Mouse (Mus musculus): ENCODE results near the gene Ptrh2. TPM values are rescaled to one million over a fixed set of nuclear protein-coding genes. Genes with fewer than 3 reads are reported as not detected.

Gene Ptrh2
- total RNA-seq, 2 experiments from 2014 or later, result 6.3 to 6.5 TPM

DNA sequence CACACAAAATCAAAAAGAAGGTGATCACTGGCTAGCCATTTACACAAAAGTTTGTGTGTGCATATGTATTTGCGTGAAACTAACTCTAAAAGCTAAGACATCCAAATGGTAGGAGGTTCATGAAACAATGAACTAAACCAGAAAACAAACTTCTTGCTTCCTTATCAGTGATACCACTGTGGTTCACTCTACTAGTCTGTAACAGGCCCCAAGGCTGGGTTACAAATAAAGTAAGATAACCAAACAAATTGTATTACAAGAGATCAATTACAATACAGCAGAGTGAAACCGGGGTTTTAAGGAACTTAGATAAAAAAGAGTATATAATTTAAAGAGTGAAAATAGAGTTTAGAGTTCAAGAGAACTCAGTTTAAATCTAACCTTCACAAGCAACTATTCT lies 16.2 kb upstream of the Ptrh2 start:
- intact Hi-C loops (cut with DNase I), result no loop called here
- DNase-seq (ENCODE audit: low spot score), result no peak

DNA sequence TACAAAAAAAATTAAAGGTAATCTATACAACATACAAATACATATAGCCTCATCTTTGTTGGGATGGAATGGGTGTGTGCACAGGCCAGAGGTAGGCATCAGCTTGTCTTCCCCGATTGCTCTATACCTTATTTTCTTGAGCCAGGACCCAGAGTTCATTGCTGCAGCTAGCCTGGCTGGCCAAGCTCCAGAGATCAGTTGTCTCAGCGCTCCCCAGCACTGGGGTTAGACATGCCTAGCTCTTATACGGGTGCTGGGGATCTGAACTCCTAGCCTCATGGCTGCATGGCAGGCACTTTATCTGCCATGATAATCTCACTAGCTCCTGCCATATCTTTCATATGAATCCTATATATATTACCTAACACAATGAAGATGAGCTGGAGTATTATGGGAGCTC lies 15.6 kb upstream of the Ptrh2 start:
- DNase-seq (ENCODE audit: low spot score), result no peak
- intact Hi-C loops (cut with DNase I), result no loop called here

DNA sequence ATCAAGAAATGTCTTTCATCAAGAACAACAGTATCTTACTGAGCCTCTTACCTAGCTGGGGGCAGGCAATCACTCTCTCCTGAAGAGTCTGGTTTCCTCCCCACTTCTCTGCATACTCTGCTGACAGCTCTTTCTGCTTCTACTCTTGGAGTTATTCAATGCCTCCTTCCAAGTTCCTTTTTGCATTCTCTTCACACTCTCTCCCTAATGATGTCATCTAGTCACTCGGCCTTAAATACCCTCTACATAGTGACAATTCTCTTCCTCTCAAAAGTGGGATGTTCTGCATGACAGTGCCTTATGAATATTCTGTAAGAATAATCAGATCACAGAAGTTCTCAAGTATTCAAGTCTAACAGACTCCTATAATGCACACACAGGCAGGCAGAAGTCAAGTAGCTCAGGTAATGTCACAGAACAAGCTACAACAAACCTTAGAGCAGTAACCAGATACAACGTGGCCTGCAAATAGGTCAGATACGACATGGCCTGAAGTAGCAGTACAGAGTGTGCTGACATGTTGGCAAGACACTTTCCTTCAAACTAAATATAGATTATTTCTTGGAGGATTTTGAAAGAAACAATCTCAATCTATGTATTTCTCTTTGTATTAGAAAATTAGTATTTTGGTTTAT lies 12.6 kb upstream of the Ptrh2 start:
- intact Hi-C loops (cut with DNase I), result no loop called here
- no peak for DNase-seq (ENCODE audit: low spot score)

DNA sequence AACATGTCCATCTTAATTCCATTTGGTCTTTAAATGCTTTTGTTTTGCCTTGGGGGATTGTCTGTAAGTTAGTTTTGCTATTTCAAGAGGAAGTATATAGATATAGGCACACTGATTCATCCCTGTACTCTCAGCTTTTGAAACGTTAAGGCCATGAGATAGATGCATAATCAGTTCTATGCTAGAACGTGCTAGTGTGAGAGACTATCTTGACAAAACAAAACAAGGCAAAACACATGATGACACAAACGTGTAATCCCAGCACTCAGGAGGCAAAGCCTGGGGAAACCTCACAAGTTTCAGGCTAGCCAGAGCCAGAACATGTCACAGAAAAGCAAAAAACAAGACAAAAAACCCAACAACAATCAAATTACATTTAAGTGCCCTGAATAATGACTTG lies 11.0 kb upstream of the Ptrh2 start:
- intact Hi-C loops (cut with DNase I), result no loop called here
- no peak for DNase-seq (ENCODE audit: low spot score)

DNA sequence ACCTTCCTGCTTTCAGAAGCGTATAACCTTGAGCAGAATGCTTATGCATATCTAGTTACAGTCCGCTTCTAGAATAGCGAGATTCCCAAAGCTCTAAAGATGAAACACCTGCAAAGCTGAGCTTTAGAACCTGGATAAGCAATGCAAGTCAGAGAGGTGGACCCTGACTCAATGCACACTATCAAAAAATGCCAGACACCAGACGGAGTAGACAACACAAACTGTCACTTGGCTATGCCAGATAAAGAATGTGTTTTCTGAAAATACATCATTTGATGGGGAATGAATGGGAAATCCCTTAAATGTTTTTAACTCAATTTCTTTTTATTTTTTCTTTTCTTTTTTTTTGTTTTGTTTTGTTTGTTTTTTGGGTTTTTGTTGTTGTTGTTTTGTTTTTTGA lies 8.3 kb upstream of the Ptrh2 start:
- intact Hi-C loops (cut with DNase I), result no loop called here
- DNase-seq (ENCODE audit: low spot score), result no peak

DNA sequence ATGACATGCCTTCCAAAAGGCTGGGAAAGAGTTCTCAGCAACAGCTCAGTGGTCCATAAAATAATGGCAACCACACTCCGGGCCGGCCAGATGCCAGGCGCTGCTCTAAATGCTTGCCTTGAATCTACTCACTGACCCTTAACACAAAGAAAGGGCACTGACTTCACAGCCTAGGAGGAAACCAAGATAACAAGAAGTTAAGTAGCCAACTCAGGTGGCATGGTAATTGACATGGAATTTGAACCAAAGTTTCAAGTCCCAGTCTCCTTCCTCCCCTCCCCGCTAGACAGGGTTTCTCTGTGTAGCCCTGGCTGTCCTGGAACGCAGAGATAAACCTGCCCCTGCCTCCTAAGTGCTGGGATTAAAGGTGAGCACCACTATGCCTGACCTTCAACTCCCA lies 4.8 kb upstream of the Ptrh2 start:
- no peak for DNase-seq (ENCODE audit: low spot score)
- intact Hi-C loops (cut with DNase I), result no loop called here

DNA sequence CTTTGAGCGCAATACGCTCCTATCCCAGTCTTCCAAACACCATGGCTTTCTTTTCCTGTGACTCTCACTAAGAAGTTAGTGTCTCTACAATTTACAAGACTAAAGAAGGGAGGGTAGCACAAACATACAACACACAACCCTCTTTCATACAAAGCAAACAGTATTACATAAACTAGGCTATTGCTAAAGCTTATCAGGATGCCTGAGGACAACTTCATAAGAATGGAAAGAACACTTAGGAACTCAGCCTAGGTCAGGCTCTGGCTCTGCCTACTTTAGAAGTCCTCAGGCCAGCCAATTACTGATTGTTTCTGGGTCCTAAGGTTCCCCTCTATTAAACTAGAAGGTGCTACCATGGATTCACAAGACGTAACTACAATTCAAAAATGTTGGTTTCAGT lies 3.1 kb upstream of the Ptrh2 start:
- no peak for DNase-seq (ENCODE audit: low spot score)
- intact Hi-C loops (cut with DNase I), result no loop called here

DNA sequence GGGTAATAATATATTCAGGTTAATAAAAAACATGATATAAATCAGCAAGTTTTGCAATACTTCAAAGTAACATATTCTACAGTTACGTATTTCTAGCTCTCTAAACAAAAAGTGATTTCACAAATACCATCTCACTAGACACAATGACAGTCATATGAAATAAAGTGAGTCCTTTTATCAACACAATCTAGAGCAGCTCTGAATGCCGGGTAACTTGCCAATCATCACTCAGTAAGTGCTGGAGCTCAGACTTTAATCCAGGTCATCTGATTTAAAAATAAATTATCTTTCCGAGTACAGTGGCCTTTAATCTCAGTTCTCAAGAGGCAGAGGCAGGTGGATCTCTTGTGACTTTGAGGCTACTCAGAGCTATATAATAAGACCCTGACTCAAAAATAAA lies 2.4 kb upstream of the Ptrh2 start:
- intact Hi-C loops (cut with DNase I), result no loop called here
- no peak for DNase-seq (ENCODE audit: low spot score)

DNA sequence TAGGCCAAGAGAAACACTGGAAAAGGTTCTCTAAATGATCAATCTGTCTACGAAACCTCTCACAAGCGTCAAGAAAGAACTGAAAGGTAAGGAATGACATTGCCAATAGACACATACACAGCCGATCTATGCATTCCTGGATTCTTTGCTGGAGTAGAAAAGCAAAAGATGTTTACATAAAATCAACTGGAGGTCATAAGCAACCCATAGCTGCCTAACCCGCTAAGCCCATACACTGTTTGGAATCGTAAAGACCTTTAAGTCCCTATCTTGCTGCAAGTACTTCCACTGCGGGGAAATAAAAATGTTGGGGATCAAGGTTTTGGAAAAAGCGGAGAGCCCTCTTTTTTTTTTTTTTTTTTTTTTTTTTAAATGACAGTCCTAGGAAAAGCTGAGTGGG lies 924 bp upstream of the Ptrh2 start:
- intact Hi-C loops (cut with DNase I), result no loop called here
- no peak for DNase-seq (ENCODE audit: low spot score)

DNA sequence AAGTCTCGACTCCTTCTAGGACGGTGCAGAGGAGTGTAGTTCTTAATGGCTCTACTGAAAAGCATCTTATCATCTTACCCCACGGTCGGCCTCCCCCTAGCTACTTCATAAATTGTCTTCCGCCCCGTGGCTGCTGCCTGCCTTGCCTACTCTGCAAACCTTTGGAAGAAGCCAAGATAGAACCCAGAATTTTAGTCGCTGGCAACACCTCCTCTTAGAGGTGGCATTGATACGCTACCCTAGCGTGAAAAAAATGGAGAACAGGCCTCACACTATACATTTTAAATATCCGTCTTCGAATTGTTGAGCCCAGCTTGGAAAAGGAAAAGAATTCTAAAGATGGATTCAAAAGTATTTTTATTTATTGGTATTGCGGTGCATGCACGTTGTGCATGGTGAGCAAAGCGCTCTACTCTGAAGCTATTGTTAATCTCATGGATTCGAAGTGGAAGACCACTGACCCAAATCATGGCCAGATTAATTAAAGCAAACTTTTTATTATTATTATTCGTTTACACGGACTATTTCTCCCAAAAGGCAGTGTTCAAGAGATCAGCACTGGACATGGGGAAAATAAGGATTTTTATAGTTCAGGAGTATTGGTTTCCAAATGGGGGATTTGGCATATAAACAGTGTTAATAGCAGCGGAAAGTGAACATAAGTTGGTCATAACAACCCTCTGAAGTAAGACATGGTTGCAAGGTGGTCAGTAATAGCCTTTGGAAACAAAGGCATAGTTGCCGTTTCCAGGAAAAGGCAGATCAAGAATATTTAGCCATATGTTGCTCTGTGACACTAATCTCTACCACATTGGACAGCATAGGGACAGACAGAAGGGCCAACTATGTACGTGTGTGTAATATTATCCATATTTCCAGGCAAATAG lies 584 bp downstream of the Ptrh2 start:
- DNase-seq (ENCODE audit: low spot score), result no peak
- intact Hi-C loops (cut with DNase I), result no loop called here

DNA sequence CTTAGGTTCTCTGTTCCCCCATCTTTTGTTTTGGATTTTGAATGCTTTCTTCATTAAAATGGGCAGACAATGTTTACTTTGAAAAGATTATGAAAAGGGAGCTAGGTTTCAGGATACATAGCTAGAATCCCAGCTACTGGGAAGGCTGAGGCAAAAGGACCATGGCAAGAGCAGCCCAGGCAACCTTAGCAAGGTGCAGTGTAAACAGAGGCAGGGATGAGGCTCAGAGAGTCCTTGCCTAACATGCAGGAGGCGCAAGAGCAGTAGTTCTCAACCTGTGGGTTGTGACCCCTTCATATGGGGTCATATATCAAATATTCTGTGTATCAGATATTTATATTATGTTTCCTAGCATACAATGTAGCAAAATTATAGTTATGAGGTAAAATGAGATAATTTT lies 1.6 kb downstream of the Ptrh2 start:
- DNase-seq (ENCODE audit: low spot score), result no peak
- intact Hi-C loops (cut with DNase I), result no loop called here

DNA sequence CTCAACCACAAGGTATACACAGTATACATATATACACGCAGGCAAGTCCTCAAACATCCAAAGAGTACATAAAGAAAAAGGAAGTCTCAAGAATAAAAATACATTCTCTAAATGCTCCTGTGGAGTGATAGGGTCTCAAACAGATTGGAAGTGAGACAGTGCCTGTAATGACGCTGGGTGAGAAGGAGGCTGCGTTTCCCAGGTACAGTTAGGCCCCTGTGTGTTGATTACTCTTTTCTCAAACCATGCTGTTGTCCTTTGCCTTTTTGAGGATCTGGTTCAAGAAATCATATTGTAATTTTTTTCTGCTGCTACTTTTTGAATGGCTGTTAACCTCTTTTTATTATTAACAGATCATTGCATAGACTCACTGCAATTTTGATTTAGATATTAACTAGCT lies 6.6 kb downstream of the Ptrh2 start:
- no peak for DNase-seq (ENCODE audit: low spot score)
- intact Hi-C loops (cut with DNase I), result no loop called here

DNA sequence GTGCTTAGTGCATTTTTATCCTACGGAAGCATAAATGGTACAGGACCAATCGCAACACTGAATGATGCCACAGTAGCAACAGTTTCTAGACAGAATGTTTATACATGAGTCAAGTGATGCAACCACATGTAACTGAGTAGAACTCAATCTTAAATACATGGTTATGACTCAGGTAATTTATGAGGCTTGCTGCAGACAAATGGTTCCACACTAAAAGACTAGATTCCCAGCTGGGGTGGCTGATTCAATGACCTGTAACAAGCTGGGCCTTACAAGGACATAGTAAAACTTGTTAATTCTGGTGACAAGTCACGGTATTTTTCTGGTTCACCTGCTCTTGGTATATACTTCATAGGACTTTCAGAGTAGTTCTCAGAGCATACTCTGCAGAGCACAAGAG lies 7.7 kb downstream of the Ptrh2 start:
- no peak for DNase-seq (ENCODE audit: low spot score)

DNA sequence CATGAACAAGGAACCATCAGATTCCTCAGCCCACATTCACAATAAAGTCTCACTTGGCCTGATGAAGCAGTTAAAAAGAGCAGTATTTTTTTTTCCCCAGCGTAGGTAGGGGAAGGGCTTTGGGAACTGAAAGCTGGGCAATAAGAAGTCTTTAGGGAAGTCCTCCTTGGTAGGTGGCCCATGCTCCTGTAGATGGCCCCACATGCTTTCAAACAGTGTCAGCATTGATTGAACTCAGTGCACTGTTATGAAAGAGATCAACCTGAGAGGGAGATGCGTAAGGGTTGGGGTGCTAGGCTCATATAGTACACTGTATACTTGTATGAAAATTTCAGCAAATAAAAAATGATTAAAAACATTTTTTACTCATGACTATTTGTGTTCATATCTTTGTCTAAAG lies 8.2 kb downstream of the Ptrh2 start:
- intact Hi-C loops (cut with DNase I), result no loop called here
- no peak for DNase-seq (ENCODE audit: low spot score)

More for the DNA sequence above, 7.7 kb downstream of the Ptrh2 start:
- intact Hi-C loops (cut with DNase I), result no loop called here

DNA sequence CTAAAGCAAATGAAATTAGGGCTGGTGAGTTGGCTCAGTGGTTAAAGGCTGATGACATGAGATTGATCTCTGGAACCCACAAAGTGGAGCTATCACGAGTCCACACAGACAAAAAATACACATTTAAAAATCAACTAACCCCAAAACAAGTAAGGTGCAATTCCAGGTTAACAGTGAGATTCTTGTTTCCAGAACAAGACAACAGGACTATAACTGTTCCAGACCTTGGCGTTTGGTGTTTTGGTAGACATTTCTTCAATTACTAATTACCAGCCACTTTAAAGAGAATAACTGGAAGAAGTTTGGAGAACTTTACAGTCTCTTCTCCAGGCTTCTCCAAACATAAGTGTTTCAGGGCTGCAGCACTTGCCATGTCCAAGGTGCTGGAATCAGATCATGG lies 8.8 kb downstream of the Ptrh2 start:
- intact Hi-C loops (cut with DNase I), result no loop called here
- no peak for DNase-seq (ENCODE audit: low spot score)

DNA sequence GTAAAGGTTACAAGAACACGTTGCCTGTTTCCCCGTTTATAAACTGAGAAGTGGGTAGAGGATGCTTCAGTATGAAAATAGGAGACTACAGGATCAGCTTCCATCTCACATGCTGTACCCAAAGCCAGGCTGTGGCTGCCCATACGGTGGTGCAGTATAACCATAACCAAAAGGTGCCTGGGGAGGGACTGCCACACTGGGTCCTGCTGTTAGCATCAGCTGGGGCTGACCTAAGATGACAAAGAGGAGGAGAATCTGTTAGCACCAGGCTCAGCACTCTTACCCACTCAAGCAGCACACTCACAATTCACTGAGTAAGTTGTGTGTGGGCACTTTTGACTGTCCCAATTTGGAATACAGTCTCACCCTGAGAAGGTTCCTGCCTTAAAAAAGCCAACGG lies 11.7 kb downstream of the Ptrh2 start:
- DNase-seq (ENCODE audit: low spot score), result no peak
- intact Hi-C loops (cut with DNase I), result no loop called here

DNA sequence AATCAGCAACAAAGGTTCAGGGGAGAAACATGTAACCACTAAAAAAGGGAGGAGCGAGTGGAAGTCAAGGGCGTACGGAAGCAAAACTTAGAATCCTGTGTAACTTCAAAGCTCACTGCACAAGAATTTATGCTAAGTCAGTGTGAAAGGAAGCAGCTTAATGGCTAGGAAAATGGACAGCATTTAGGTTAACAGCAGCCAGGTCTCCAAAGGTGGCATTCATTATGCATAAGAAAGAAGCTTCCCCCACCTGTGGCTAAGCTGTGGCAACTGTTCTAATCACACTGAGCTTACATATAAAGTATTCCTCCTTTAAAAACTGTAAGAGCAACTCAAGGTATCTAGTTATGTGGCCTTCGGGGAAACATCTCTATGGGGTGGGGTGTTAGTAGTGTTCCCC lies 17.4 kb downstream of the Ptrh2 start:
- intact Hi-C loops (cut with DNase I), result no loop called here
- DNase-seq (ENCODE audit: low spot score), result no peak

DNA sequence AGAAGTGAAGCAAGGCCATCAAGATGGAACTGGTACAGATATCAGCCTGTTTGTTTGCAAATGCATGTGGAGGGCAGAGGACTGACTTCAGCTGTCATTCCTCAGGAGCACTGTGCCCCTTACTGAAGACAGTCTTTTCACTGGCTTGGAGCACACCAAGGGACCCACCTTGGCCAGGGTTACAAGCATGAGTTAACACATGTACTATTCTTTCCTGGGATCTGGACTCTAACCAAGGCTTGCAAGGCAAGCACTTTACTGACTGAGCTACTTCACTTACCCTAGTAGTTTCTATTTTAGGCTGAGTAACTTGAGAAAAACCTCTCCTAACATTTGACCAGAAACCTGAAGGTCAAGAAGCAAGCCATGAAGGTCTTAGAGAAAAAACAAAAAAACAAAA lies 30.8 kb downstream of the Ptrh2 start:
- intact Hi-C loops (cut with DNase I), result no loop called here
- DNase-seq (ENCODE audit: low spot score), result no peak

DNA sequence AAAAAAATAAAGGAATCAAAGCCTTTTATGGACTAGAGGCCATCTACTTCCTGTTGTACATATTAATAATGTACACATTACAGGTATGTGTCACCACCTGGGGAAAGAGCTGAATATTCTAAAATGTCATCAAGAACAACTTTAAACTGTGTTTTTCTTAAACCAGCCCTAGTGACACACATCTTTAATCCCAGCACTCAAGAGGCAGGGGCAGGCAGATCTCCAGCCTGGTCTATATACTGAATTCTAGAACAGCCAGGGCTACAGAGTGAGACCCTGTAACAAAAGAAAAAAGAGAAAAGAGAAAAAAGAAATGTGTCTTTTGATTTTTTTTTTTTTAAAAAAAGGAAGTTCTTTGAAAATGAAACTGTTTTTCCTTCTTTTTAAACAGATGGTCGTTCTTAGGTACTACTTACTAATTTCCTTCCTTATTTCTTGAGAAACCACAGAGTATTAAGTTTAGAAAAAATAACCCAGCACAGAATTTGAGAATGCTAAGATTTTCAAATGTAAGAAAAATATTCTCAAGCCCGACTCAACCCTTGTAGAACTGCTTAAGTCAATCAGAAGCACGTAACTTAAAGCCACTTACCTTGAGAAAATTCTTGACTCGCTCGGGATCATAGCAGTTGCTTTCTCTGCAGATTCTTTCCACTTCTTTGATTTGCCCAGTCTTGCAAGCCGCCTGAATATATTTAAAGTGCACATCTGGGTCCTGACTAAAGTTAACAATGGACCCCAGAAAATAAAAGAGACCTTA lies 33.7 kb downstream of the Ptrh2 start:
- DNase-seq (ENCODE audit: low spot score), result no peak
- intact Hi-C loops (cut with DNase I), result loop anchor here (2.0 kb wide), 1 partner anchor 13 kb away; no protein-coding TSS in a partner anchor

DNA sequence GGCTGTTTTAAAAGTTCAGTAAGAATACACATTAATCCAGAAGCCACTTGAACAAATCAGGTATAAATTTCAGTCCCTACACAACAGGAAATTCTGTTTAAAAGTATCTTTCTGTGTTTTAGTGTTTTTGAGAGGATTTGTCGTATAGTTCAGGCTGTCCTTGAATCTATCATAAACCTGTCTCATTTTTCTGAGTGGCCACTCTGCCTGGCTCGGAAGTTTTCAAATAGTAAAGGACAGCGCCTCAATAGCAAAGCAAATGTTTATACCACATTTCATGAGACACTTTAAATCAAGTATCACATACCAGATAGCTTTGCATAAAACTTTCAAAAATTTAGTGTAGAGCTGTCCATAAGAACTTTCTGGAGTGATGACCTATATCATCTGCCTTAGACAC lies 34.6 kb downstream of the Ptrh2 start:
- no peak for DNase-seq (ENCODE audit: low spot score)
- intact Hi-C loops (cut with DNase I), result loop anchor here (2.0 kb wide), 1 partner anchor 14 kb away; no protein-coding TSS in a partner anchor

DNA sequence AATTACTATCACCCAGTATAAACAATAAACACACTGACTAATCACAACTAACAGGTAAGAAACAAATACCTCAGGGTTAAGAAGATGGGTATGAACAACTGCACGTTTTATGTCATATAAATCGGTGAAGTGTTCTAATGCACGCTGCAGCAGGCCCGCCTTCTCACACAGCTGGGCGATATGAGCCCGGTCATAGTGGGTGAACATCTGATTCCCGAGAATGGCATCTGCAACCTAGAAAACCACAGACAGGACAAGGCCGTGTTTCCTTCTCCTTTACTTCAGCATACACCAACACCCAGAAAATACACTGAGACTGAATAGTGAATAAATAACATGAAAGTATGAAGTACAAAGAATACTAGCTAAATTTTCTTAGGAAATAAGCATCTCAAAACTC lies 35.6 kb downstream of the Ptrh2 start:
- no peak for DNase-seq (ENCODE audit: low spot score)
- intact Hi-C loops (cut with DNase I), result loop anchor here (2.0 kb wide), 1 partner anchor 15 kb away; no protein-coding TSS in a partner anchor
